In the genomic region with DNA sequence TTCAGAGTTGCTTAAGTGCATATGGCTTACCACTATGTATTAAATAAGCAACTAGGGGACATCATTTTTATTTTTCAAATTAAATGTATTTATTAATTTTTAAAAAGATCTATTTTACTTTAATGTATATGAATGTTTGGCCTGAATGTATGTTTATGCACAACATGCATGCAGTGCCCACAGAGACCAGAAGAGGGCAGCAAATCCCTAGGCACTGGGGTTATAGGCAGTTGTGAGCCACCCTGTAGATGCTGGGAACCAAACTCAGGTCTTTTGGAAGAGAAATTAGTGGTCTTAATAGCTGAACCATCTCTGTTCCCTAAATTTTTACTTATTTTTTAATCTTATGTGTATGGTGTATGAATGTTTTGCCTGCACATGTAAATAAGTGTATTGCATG, we compare ENCODE assay signal across 15 mouse cellular contexts. TPM values are rescaled to one million over a fixed set of nuclear protein-coding genes. Genes with fewer than 3 reads are reported as not detected.
A peak's percentile ranks its signal among the peaks of the same experiment; 100 is the strongest.
DNase-seq lines count a peak whose midpoint lies in the region; ATAC-seq and TF ChIP-seq lines count a peak whose summit lies in the region.
"Had no signal": no experiment of that assay in that cellular context is flagged by ENCODE, and none has a peak within 500 bp of the region (broad histone marks: within the 10 kb centered on the region; RNA-seq: fewer than 3 reads in every experiment).

No protein-coding gene starts in this region.

- TF ChIP-seq EP300 in MEL (IDR thresholded peaks at IDR 0.05; ENCODE audit: low read depth in 1 of 2, low read length in 2 of 2) = no peak
- no peak for TF ChIP-seq EP300 in liver, postnatal 0 days (IDR thresholded peaks at IDR 0.05; ENCODE audit: low read depth)

- H3K79me2 ChIP-seq in MEL (ENCODE audit: control insufficient read depth, insufficient read depth, low read length, poor library complexity) = no peaks in the 10 kb centered on the region

- TF ChIP-seq RAD21 in MEL (IDR thresholded peaks at IDR 0.05; ENCODE audit: low read depth, low read length) = peak; percentile 50

- H3K36me3 ChIP-seq in hindbrain, embryonic 11.5 days (ENCODE audit: control insufficient read depth, insufficient read depth, low read length) = no peaks in the 10 kb centered on the region
- no peaks in the 10 kb centered on the region for H3K36me3 ChIP-seq in hindbrain, embryonic 13.5 days
- H3K36me3 ChIP-seq in MEL (ENCODE audit: control insufficient read depth in 1 of 2, insufficient read depth in 2 of 2, low read length in 2 of 2) = no peaks in the 10 kb centered on the region
- no peaks in the 10 kb centered on the region for H3K36me3 ChIP-seq in liver, postnatal 0 days (replicated peaks; ENCODE audit: insufficient read depth, low read length)
- H3K36me3 ChIP-seq: hindbrain, embryonic 10.5 days; lung, embryonic 15.5 days; midbrain, embryonic 13.5 days; neural tube, embryonic 13.5 days had no signal

- no peak overlapping the region for H3K27ac ChIP-seq in hindbrain, embryonic 11.5 days (ENCODE audit: low read depth, low read length)
- H3K27ac ChIP-seq in hindbrain, embryonic 13.5 days = no peak overlapping the region
- H3K27ac ChIP-seq in MEL (ENCODE audit: control insufficient read depth, low read depth, low read length) = no peak overlapping the region
- no peak overlapping the region for H3K27ac ChIP-seq in liver, postnatal 0 days (ENCODE audit: low read depth)
- H3K27ac ChIP-seq: hindbrain, embryonic 10.5 days; lung, embryonic 15.5 days; midbrain, embryonic 13.5 days; neural tube, embryonic 13.5 days had no signal

- no peak for TF ChIP-seq POLR2A in MEL (IDR thresholded peaks at IDR 0.05; ENCODE audit: control insufficient read depth in 1 of 2, insufficient read depth in 1 of 2, low read depth in 1 of 2, low read length in 2 of 2, poor library complexity in 1 of 2)

- no peak for ATAC-seq in hindbrain, embryonic 11.5 days (ENCODE audit: low FRiP score)
- ATAC-seq in hindbrain, embryonic 13.5 days (ENCODE audit: low FRiP score) = no peak
- ATAC-seq in liver, postnatal 0 days = no peak
- ATAC-seq: midbrain, embryonic 13.5 days had no signal

- H3K4me3 ChIP-seq in hindbrain, embryonic 11.5 days (ENCODE audit: low read depth, low read length) = no peak overlapping the region
- no peak overlapping the region for H3K4me3 ChIP-seq in hindbrain, embryonic 13.5 days
- H3K4me3 ChIP-seq in MEL (ENCODE audit: control insufficient read depth in 1 of 2, insufficient read depth in 1 of 2, low read depth in 2 of 2, low read length in 2 of 2) = no peak overlapping the region
- H3K4me3 ChIP-seq in liver, postnatal 0 days (ENCODE audit: low read depth, low read length) = no peak overlapping the region
- H3K4me3 ChIP-seq: hindbrain, embryonic 10.5 days; lung, embryonic 15.5 days; midbrain, embryonic 13.5 days; neural tube, embryonic 13.5 days had no signal

- H3K9me3 ChIP-seq in hindbrain, embryonic 11.5 days (ENCODE audit: control insufficient read depth, low read length) = no peaks in the 10 kb centered on the region
- 0 out of 2 replicates have a peak, but pooled peaks cover 4% of the 10 kb centered on the region for H3K9me3 ChIP-seq in hindbrain, embryonic 13.5 days
- no peaks in the 10 kb centered on the region for H3K9me3 ChIP-seq in MEL (replicated peaks; ENCODE audit: insufficient read depth, low read length)
- H3K9me3 ChIP-seq in liver, postnatal 0 days (ENCODE audit: low read length) = peaks cover 4% of the 10 kb centered on the region; the same call in 1 of the 2 replicates
- H3K9me3 ChIP-seq: lung, embryonic 15.5 days had no signal

- no peak overlapping the region for H3K4me2 ChIP-seq in hindbrain, embryonic 11.5 days (replicated peaks; ENCODE audit: low read depth, low read length)
- H3K4me2 ChIP-seq in hindbrain, embryonic 13.5 days = no peak overlapping the region
- H3K4me2 ChIP-seq in liver, postnatal 0 days (ENCODE audit: low read depth, low read length) = no peak overlapping the region
- H3K4me2 ChIP-seq: lung, embryonic 15.5 days; midbrain, embryonic 13.5 days; neural tube, embryonic 13.5 days had no signal

- DNase-seq in hindbrain, embryonic 11.5 days (ENCODE audit: low spot score) = peak; percentile 19
- peak; percentile 36 for DNase-seq in retina, embryonic 14.5 days (ENCODE audit: low spot score)
- DNase-seq in retina, postnatal 1 day = no peak
- peak; percentile 32 for DNase-seq in MEL (ENCODE audit: low read depth, low spot score)
- no peak for DNase-seq in liver, postnatal 0 days
- no peak for DNase-seq in frontal cortex, postnatal 10 days (ENCODE audit: low spot score in 2 of 2)
- DNase-seq in left cerebral cortex, adult 9 months (ENCODE audit: low spot score in 2 of 2) = no peak
- DNase-seq: adrenal gland, postnatal 25 days; right cerebral cortex, postnatal 25 days had no signal

- TF ChIP-seq CTCF in MEL (IDR thresholded peaks at IDR 0.05 in 2 of 3, conservative IDR thresholded peaks at IDR 0.05 in 1 of 3; ENCODE audit: control insufficient read depth in 1 of 3, insufficient read depth in 1 of 3, low read depth in 2 of 3, low read length in 3 of 3, poor library complexity in 1 of 3, severe bottlenecking in 1 of 3) = peak; percentile 55 to 60 (median 59)
- TF ChIP-seq CTCF in liver, postnatal 0 days (IDR thresholded peaks at IDR 0.05; ENCODE audit: low read depth) = peak; percentile 60

- no peak overlapping the region for H3K9ac ChIP-seq in hindbrain, embryonic 11.5 days (ENCODE audit: low read depth, low read length)
- H3K9ac ChIP-seq in hindbrain, embryonic 13.5 days = no peak overlapping the region
- H3K9ac ChIP-seq in MEL (ENCODE audit: control insufficient read depth, low read depth, low read length, poor library complexity, severe bottlenecking) = no peak overlapping the region
- no peak overlapping the region for H3K9ac ChIP-seq in liver, postnatal 0 days (replicated peaks)
- H3K9ac ChIP-seq: lung, embryonic 15.5 days; midbrain, embryonic 13.5 days; neural tube, embryonic 13.5 days had no signal

- H3K27me3 ChIP-seq in hindbrain, embryonic 11.5 days (ENCODE audit: control insufficient read depth, insufficient read depth, low read length) = no peaks in the 10 kb centered on the region
- no peaks in the 10 kb centered on the region for H3K27me3 ChIP-seq in hindbrain, embryonic 13.5 days
- H3K27me3 ChIP-seq in MEL (ENCODE audit: control insufficient read depth in 1 of 2, insufficient read depth in 2 of 2, low read length in 2 of 2) = no peaks in the 10 kb centered on the region
- H3K27me3 ChIP-seq in liver, postnatal 0 days (ENCODE audit: insufficient read depth, low read length) = 0 out of 2 replicates have a peak, but pooled peaks cover 6% of the 10 kb centered on the region
- H3K27me3 ChIP-seq: lung, embryonic 15.5 days; midbrain, embryonic 13.5 days; neural tube, embryonic 13.5 days had no signal

- no peaks in the 10 kb centered on the region for H3K4me1 ChIP-seq in hindbrain, embryonic 11.5 days (replicated peaks; ENCODE audit: control insufficient read depth, insufficient read depth, low read length)
- H3K4me1 ChIP-seq in hindbrain, embryonic 13.5 days (replicated peaks) = no peaks in the 10 kb centered on the region
- no peaks in the 10 kb centered on the region for H3K4me1 ChIP-seq in MEL (ENCODE audit: control insufficient read depth in 1 of 2, insufficient read depth in 2 of 2, low read length in 2 of 2)
- H3K4me1 ChIP-seq in liver, postnatal 0 days (ENCODE audit: insufficient read depth) = no peaks in the 10 kb centered on the region
- H3K4me1 ChIP-seq: lung, embryonic 15.5 days; midbrain, embryonic 13.5 days; neural tube, embryonic 13.5 days had no signal

TF ChIP-seq in MEL, 35 proteins besides CTCF, POLR2A, EP300 and RAD21:
- TF ChIP-seq SMC3 (IDR thresholded peaks at IDR 0.05; ENCODE audit: low read depth, low read length) (peak; percentile 35; the same call in 1 of the 2 replicates), SIN3A (IDR thresholded peaks at IDR 0.05; ENCODE audit: low read length) (no peak)
TF ChIP-seq in MEL: peak in this region for 1.

RNA-seq across cellular contexts. Expression of gene C2cd4b, which starts 24.7 kb away (rescaled TPM):
- 0.11 TPM in 1 of 2 replicates, not detected in the other for polyA plus RNA-seq in hindbrain, embryonic 11.5 days (2014; fragmentation: Nextera tagmentation; extraction: Ambion mirVana)
- 0.35 and 0.49 TPM in 2 replicates for polyA plus RNA-seq in hindbrain, embryonic 13.5 days (2015; fragmentation: Nextera tagmentation; extraction: Ambion mirVana)
- not detected in 2 replicates for total RNA-seq in MEL (2012; rRNA removed)
- polyA plus RNA-seq in MEL (2012; ENCODE audit: insufficient read depth in 1 of 2, insufficient read length in 2 of 2, low read depth in 1 of 2, low replicate concordance in 2 of 2, missing spikeins in 1 of 2) = not detected
- polyA plus RNA-seq in liver, postnatal 0 days (2015; fragmentation: Nextera tagmentation; extraction: Ambion mirVana) = not detected in 2 replicates

RNA-seq across cellular contexts. Expression of gene C2cd4a, which starts 48.2 kb away (rescaled TPM):
- polyA plus RNA-seq in hindbrain, embryonic 11.5 days (2014; fragmentation: Nextera tagmentation; extraction: Ambion mirVana) = not detected in 2 replicates
- 0.35 TPM in 1 of 2 replicates, not detected in the other for polyA plus RNA-seq in hindbrain, embryonic 13.5 days (2015; fragmentation: Nextera tagmentation; extraction: Ambion mirVana)
- total RNA-seq in MEL (2012; rRNA removed) = not detected in 2 replicates
- not detected for polyA plus RNA-seq in MEL (2012; ENCODE audit: insufficient read depth in 1 of 2, insufficient read length in 2 of 2, low read depth in 1 of 2, low replicate concordance in 2 of 2, missing spikeins in 1 of 2)
- polyA plus RNA-seq in liver, postnatal 0 days (2015; fragmentation: Nextera tagmentation; extraction: Ambion mirVana) = 0.09 and 0.89 TPM in 2 replicates
- total RNA-seq: adrenal gland, postnatal 25 days; left cerebral cortex, postnatal 25 days had no signal
- polyA plus RNA-seq: hindbrain, embryonic 10.5 days had no signal

RNA-seq across cellular contexts. Expression of gene Vps13c, which starts 56.3 kb away (rescaled TPM):
- 8.8 and 14.7 TPM in 2 replicates for polyA plus RNA-seq in hindbrain, embryonic 11.5 days (2014; fragmentation: Nextera tagmentation; extraction: Ambion mirVana)
- 10.7 and 11.2 TPM in 2 replicates for polyA plus RNA-seq in hindbrain, embryonic 13.5 days (2015; fragmentation: Nextera tagmentation; extraction: Ambion mirVana)
- 14.6 and 18.3 TPM in 2 replicates for total RNA-seq in MEL (2012; rRNA removed)
- polyA plus RNA-seq in MEL (2012; ENCODE audit: insufficient read depth in 1 of 2, insufficient read length in 2 of 2, low read depth in 1 of 2, low replicate concordance in 2 of 2, missing spikeins in 1 of 2) = 10 to 100 TPM in 1 of 2 experiments, not detected in 1; 28.3 TPM
- 3.2 and 3.4 TPM in 2 replicates for polyA plus RNA-seq in liver, postnatal 0 days (2015; fragmentation: Nextera tagmentation; extraction: Ambion mirVana)

Comparison
In these comparisons a context has a peak if more than half of its experiments do, and no peak if none do; other contexts are left out.
1. DNase-seq: peak in hindbrain, embryonic 11.5 days (single experiment), retina, embryonic 14.5 days (single experiment) and MEL (single experiment); none in retina, postnatal 1 day (single experiment), liver, postnatal 0 days (single experiment), frontal cortex, postnatal 10 days (0 of 2) and left cerebral cortex, adult 9 months (0 of 2).